Mouse (Mus musculus): ENCODE measurements at regions not wholly inside any gene's neighbourhood (a gene's known extent, or its start where the extent isn't known, plus 50 kb on each side); places are given as distances from the start of the nearest gene placed in this dataset.

GRCm38 (mm10) chr9:79173036-79173435 lies 545.6 kb downstream of the Col12a1 start:
- no peak overlapping the region for H3K9ac ChIP-seq
- no peak overlapping the region for H3K4me2 ChIP-seq
- H3K27ac ChIP-seq (replicated peaks) = no peak overlapping the region
- no peaks in the 10 kb centered on the region for H3K36me3 ChIP-seq
- H3K4me1 ChIP-seq (replicated peaks) = no peaks in the 10 kb centered on the region
- no peaks in the 10 kb centered on the region for H3K27me3 ChIP-seq
- H3K9me3 ChIP-seq = no peaks in the 10 kb centered on the region
- H3K4me3 ChIP-seq = no peak overlapping the region
- no peak for ATAC-seq (ENCODE audit: low FRiP score, low read depth)

DNA sequence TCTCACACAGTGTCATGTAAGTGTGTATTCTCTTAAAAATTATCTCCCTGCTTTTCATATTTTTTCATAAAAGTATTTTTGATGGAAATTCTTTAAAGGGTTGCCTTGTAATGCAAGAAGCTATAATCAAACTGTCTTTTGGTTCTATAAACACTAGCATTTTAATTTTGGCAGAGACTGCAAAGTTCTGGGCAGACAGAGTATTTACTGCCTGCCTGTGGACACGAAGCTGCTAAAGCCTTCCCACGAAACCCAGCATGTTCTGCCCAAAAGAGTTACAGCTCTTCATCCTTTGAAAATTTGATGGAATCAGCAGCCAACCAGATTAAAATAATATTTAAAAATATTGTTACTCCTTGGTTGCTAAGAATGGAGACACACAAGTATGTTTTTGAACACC lies 538.7 kb downstream of the Col12a1 start:
- Histone ChIP-seq H3K4me3 (no peak overlapping the region), H3K27me3 (no peaks in the 10 kb centered on the region), H3K4me2 (no peak overlapping the region), H3K27ac (replicated peaks) (no peak overlapping the region), H3K9ac (no peak overlapping the region), H3K4me1 (replicated peaks) (no peaks in the 10 kb centered on the region), H3K36me3 (no peaks in the 10 kb centered on the region), H3K9me3 (no peaks in the 10 kb centered on the region)
- no peak for ATAC-seq (ENCODE audit: low FRiP score, low read depth)
- WGBS = 89% methylated on average over 2 of the region's 2 CpGs

- no peaks in the 10 kb centered on the region for H3K36me3 ChIP-seq
- H3K27me3 ChIP-seq = no peaks in the 10 kb centered on the region
- WGBS = 98% methylated on average over 2 of the region's 2 CpGs
- no peak overlapping the region for H3K9ac ChIP-seq
- H3K9me3 ChIP-seq = no peaks in the 10 kb centered on the region
- H3K4me1 ChIP-seq (replicated peaks) = no peaks in the 10 kb centered on the region
- H3K4me3 ChIP-seq = no peak overlapping the region
- no peak overlapping the region for H3K27ac ChIP-seq (replicated peaks)
- no peak overlapping the region for H3K4me2 ChIP-seq
- ATAC-seq (ENCODE audit: low FRiP score, low read depth) = no peak
Measured at GRCm38 (mm10) chr9:79195420-79195819, 523.2 kb downstream of the Col12a1 start.

DNA sequence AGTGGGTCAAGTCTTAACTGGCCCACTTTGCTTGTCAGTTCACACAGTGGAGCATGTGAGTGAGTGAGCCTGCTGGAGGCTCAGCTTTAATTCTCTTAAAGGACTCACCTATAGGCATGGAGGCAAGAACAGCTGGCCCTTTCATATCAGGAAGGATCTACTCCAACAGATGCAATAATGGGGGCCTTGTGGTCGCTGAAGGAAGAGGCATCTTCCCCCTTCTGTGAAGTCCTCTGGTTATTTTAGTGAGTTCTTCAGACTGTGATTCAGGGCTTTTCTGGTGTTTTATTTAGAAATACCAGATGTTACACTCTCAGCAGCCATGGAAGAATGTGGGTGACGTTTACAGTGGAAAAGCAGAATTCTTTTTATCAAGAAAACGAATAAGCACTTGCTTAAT lies 516.9 kb downstream of the Col12a1 start:
- Histone ChIP-seq H3K36me3 (no peaks in the 10 kb centered on the region), H3K4me2 (no peak overlapping the region), H3K27ac (replicated peaks) (no peak overlapping the region), H3K9me3 (no peaks in the 10 kb centered on the region), H3K27me3 (no peaks in the 10 kb centered on the region), H3K4me1 (replicated peaks) (no peaks in the 10 kb centered on the region), H3K9ac (no peak overlapping the region), H3K4me3 (no peak overlapping the region)
- 75% methylated on average over 3 of the region's 3 CpGs for WGBS
- ATAC-seq (ENCODE audit: low FRiP score, low read depth) = no peak

DNA sequence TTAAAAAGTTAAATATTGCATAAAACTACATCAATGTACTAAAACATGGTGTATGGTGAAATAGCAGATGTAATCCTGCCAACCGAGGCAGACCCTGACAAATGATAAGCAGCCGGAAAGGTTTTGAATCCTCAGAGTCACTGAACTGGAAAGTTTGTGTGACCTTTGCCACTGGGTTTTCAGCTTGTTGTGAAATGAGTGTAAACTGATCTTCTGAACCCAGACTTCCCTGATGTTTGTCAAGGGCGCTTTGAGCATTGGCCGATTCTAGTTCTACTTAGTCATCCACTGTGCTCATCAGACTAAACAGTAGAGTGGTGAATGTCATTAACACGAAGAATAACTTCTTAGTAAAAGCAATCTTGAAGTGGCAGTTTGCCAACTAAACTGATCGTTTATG lies 505.3 kb downstream of the Col12a1 start:
- H3K4me2 ChIP-seq = no peak overlapping the region
- no peaks in the 10 kb centered on the region for H3K9me3 ChIP-seq
- no peak overlapping the region for H3K4me3 ChIP-seq
- H3K4me1 ChIP-seq (replicated peaks) = no peaks in the 10 kb centered on the region
- 41% methylated on average over 6 of the region's 6 CpGs for WGBS
- H3K27ac ChIP-seq (replicated peaks) = no peak overlapping the region
- no peak for ATAC-seq (ENCODE audit: low FRiP score, low read depth)
- H3K27me3 ChIP-seq = no peaks in the 10 kb centered on the region
- H3K36me3 ChIP-seq = no peaks in the 10 kb centered on the region
- no peak overlapping the region for H3K9ac ChIP-seq

DNA sequence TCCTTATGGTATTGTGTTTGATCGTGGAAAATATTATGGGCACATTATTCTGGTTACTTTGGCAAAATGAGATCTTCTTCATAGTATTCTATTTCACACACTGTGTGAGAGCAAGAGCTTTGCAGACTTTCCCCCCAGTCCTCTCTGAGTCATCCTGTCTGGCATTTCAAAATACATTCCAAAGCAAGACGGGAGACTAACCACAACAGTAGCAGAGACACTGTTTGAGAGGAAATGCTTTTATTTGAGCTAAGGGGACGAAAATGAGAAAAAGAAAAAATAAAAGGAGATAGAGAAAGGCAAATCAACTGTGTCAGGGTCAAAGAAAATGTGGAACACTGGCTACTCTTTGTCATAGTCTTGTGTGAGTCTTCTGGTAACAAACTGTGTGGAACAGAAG lies 502.6 kb downstream of the Col12a1 start:
- no peaks in the 10 kb centered on the region for H3K4me1 ChIP-seq (replicated peaks)
- H3K36me3 ChIP-seq = no peaks in the 10 kb centered on the region
- H3K27ac ChIP-seq (replicated peaks) = no peak overlapping the region
- 69% methylated on average over 3 of the region's 3 CpGs for WGBS
- no peaks in the 10 kb centered on the region for H3K27me3 ChIP-seq
- no peak for ATAC-seq (ENCODE audit: low FRiP score, low read depth)
- H3K4me3 ChIP-seq = no peak overlapping the region
- no peak overlapping the region for H3K9ac ChIP-seq
- no peaks in the 10 kb centered on the region for H3K9me3 ChIP-seq
- H3K4me2 ChIP-seq = no peak overlapping the region

DNA sequence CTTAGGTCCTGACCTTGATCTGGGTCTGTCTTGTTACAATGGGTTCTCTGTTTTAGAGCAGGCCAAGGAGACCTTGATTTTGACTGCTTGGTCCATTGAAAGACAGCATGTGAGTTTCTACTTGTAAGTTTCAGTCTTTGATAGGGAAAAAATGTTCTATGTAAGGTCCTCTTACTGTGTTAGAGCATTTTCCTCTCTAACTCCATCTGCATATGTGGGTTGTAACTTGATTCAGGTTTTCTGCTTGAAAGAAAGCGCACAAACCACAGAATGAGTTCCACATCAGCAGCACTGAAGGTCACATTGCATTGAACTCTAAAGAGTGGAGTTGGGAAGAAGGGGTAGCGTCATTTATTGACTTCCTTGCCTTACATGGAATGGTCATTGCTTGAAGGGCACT lies 502.2 kb downstream of the Col12a1 start:
- Histone ChIP-seq H3K4me1 (replicated peaks) (no peaks in the 10 kb centered on the region), H3K4me3 (no peak overlapping the region), H3K9me3 (no peaks in the 10 kb centered on the region), H3K4me2 (no peak overlapping the region), H3K9ac (no peak overlapping the region), H3K27me3 (no peaks in the 10 kb centered on the region), H3K36me3 (no peaks in the 10 kb centered on the region), H3K27ac (replicated peaks) (no peak overlapping the region)
- 89% methylated on average over 2 of the region's 2 CpGs for WGBS
- no peak for ATAC-seq (ENCODE audit: low FRiP score, low read depth)

- no peak overlapping the region for H3K4me3 ChIP-seq
- no peaks in the 10 kb centered on the region for H3K4me1 ChIP-seq (replicated peaks)
- WGBS = 84% methylated on average over 3 of the region's 3 CpGs
- no peaks in the 10 kb centered on the region for H3K36me3 ChIP-seq
- H3K27ac ChIP-seq (replicated peaks) = no peak overlapping the region
- no peak for ATAC-seq (ENCODE audit: low FRiP score, low read depth)
- H3K9me3 ChIP-seq = no peaks in the 10 kb centered on the region
- no peak overlapping the region for H3K9ac ChIP-seq
- no peak overlapping the region for H3K4me2 ChIP-seq
- H3K27me3 ChIP-seq = no peaks in the 10 kb centered on the region
Measured at GRCm38 (mm10) chr9:79233081-79233480, 485.6 kb downstream of the Col12a1 start.

- no peaks in the 10 kb centered on the region for H3K36me3 ChIP-seq
- no peaks in the 10 kb centered on the region for H3K27me3 ChIP-seq
- H3K9ac ChIP-seq = no peak overlapping the region
- no peak overlapping the region for H3K4me3 ChIP-seq
- H3K9me3 ChIP-seq = no peaks in the 10 kb centered on the region
- WGBS = 95% methylated on average over 1 of the region's 1 CpGs
- no peak overlapping the region for H3K4me2 ChIP-seq
- H3K27ac ChIP-seq (replicated peaks) = no peak overlapping the region
- no peak for ATAC-seq (ENCODE audit: low FRiP score, low read depth)
- H3K4me1 ChIP-seq (replicated peaks) = no peaks in the 10 kb centered on the region
Measured at GRCm38 (mm10) chr9:79233751-79234150, 484.9 kb downstream of the Col12a1 start.

- Histone ChIP-seq H3K4me1 (replicated peaks) (no peaks in the 10 kb centered on the region), H3K9ac (no peak overlapping the region), H3K4me3 (no peak overlapping the region), H3K27me3 (no peaks in the 10 kb centered on the region), H3K9me3 (no peaks in the 10 kb centered on the region), H3K4me2 (no peak overlapping the region), H3K27ac (replicated peaks) (no peak overlapping the region), H3K36me3 (no peaks in the 10 kb centered on the region)
- WGBS = 76% methylated on average over 13 of the region's 13 CpGs
- ATAC-seq (ENCODE audit: low FRiP score, low read depth) = peak; percentile 34
Measured at GRCm38 (mm10) chr9:79269646-79270213, 448.9 kb downstream of the Col12a1 start.

DNA sequence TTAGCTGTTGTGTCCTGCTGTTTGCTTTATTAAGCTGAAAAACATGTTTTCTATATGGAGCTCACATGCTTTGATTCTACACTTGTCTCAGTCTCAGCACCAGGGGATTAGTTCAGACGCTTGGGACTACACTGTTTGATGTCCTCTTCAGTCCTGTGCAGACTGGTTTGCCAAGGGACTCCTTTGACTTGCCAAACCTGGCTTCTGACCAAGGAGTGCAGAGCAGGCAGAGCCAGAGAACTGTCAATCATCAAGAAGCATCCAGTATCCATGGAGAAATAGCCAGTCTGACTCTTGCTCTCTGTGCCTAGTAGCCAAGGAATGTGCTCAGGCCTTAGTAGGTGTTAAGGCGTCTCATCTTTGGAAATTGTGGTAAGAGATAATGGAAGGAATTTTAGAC lies 448.4 kb downstream of the Col12a1 start:
- H3K4me1 ChIP-seq (replicated peaks) = no peaks in the 10 kb centered on the region
- no peaks in the 10 kb centered on the region for H3K27me3 ChIP-seq
- no peak overlapping the region for H3K27ac ChIP-seq (replicated peaks)
- ATAC-seq (ENCODE audit: low FRiP score, low read depth) = peak; percentile 94
- H3K36me3 ChIP-seq = no peaks in the 10 kb centered on the region
- H3K9me3 ChIP-seq = no peaks in the 10 kb centered on the region
- no peak overlapping the region for H3K4me2 ChIP-seq
- H3K4me3 ChIP-seq = no peak overlapping the region
- H3K9ac ChIP-seq = no peak overlapping the region
- WGBS = 61% methylated on average over 2 of the region's 2 CpGs

GRCm38 (mm10) chr9:79287849-79288248 lies 430.8 kb downstream of the Col12a1 start:
- no peak overlapping the region for H3K4me3 ChIP-seq
- ATAC-seq (ENCODE audit: low FRiP score, low read depth) = no peak
- no peak overlapping the region for H3K27ac ChIP-seq (replicated peaks)
- H3K27me3 ChIP-seq = no peaks in the 10 kb centered on the region
- H3K9me3 ChIP-seq = no peaks in the 10 kb centered on the region
- no peaks in the 10 kb centered on the region for H3K36me3 ChIP-seq
- WGBS = 90% methylated on average over 3 of the region's 3 CpGs
- no peak overlapping the region for H3K9ac ChIP-seq
- no peak overlapping the region for H3K4me2 ChIP-seq
- no peaks in the 10 kb centered on the region for H3K4me1 ChIP-seq (replicated peaks)

GRCm38 (mm10) chr9:79295306-79295705 lies 423.3 kb downstream of the Col12a1 start:
- no peaks in the 10 kb centered on the region for H3K36me3 ChIP-seq
- H3K4me1 ChIP-seq (replicated peaks) = no peaks in the 10 kb centered on the region
- H3K9me3 ChIP-seq = no peaks in the 10 kb centered on the region
- no peak overlapping the region for H3K9ac ChIP-seq
- no peak for ATAC-seq (ENCODE audit: low FRiP score, low read depth)
- H3K27me3 ChIP-seq = no peaks in the 10 kb centered on the region
- no peak overlapping the region for H3K27ac ChIP-seq (replicated peaks)
- H3K4me3 ChIP-seq = no peak overlapping the region
- 83% methylated on average over 3 of the region's 3 CpGs for WGBS
- H3K4me2 ChIP-seq = no peak overlapping the region

Data from hindbrain, embryonic 15.5 days (tissue).